Mouse (Mus musculus): Measurements from ENCODE around the gene Afg1l. TPM values are rescaled to one million over a fixed set of nuclear protein-coding genes. Genes with fewer than 3 reads are reported as not detected.

Afg1l gene
- total and polyA plus RNA-seq, 2 experiments from 2014 or later = 7.9 to 8.1 TPM

GRCm38 (mm10) chr10:42455981-42456380 lies 22.4 kb downstream of the Afg1l start:
- peaks cover 8% of the 10 kb centered on the region for H3K9me3 ChIP-seq (ENCODE audit: low read length)
- no peak for ATAC-seq
- H3K9ac ChIP-seq (replicated peaks; ENCODE audit: low read length) = no peak overlapping the region
- no peak overlapping the region for H3K4me2 ChIP-seq (ENCODE audit: low read depth, low read length)
- H3K27me3 ChIP-seq (ENCODE audit: insufficient read depth, low read length) = no peaks in the 10 kb centered on the region
- no peaks in the 10 kb centered on the region for H3K4me1 ChIP-seq (ENCODE audit: insufficient read depth, low read length)
- no peak for TF ChIP-seq CTCF (IDR thresholded peaks at IDR 0.05; ENCODE audit: low read depth)
- no peaks in the 10 kb centered on the region for H3K36me3 ChIP-seq (ENCODE audit: insufficient read depth, low read length)
- H3K27ac ChIP-seq = no peak overlapping the region
- no peak for DNase-seq (ENCODE audit: low spot score)
- H3K4me3 ChIP-seq (ENCODE audit: low read length) = no peak overlapping the region
- WGBS = 55% methylated on average over 5 of the region's 5 CpGs

GRCm38 (mm10) chr10:42454690-42455089 lies 23.7 kb downstream of the Afg1l start:
- DNase-seq (ENCODE audit: low spot score) = no peak
- H3K9ac ChIP-seq (replicated peaks; ENCODE audit: low read length) = no peak overlapping the region

GRCm38 (mm10) chr10:42454266-42454665 lies 24.1 kb downstream of the Afg1l start:
- H3K4me1 ChIP-seq (ENCODE audit: insufficient read depth, low read length) = no peaks in the 10 kb centered on the region
- H3K4me2 ChIP-seq (ENCODE audit: low read depth, low read length) = no peak overlapping the region
- H3K27me3 ChIP-seq (ENCODE audit: insufficient read depth, low read length) = no peaks in the 10 kb centered on the region
- H3K27ac ChIP-seq = no peak overlapping the region
- 66% methylated on average over 11 of the region's 11 CpGs for WGBS
- H3K9ac ChIP-seq (replicated peaks; ENCODE audit: low read length) = no peak overlapping the region
- no peak for TF ChIP-seq CTCF (IDR thresholded peaks at IDR 0.05; ENCODE audit: low read depth)
- H3K36me3 ChIP-seq (ENCODE audit: insufficient read depth, low read length) = no peaks in the 10 kb centered on the region
- DNase-seq (ENCODE audit: low spot score) (no peak), ATAC-seq (no peak)
- no peak overlapping the region for H3K4me3 ChIP-seq (ENCODE audit: low read length)
- peaks cover 1% of the 10 kb centered on the region; the same call in 1 of the 2 replicates for H3K9me3 ChIP-seq (ENCODE audit: low read length)

More at GRCm38 (mm10) chr10:42454690-42455089, 23.7 kb downstream of the Afg1l start:
- H3K4me3 ChIP-seq (ENCODE audit: low read length) = no peak overlapping the region
- H3K4me2 ChIP-seq (ENCODE audit: low read depth, low read length) = no peak overlapping the region
- no peak for ATAC-seq
- H3K27me3 ChIP-seq (ENCODE audit: insufficient read depth, low read length) = no peaks in the 10 kb centered on the region
- 86% methylated on average over 6 of the region's 6 CpGs for WGBS
- no peaks in the 10 kb centered on the region for H3K4me1 ChIP-seq (ENCODE audit: insufficient read depth, low read length)
- H3K36me3 ChIP-seq (ENCODE audit: insufficient read depth, low read length) = no peaks in the 10 kb centered on the region
- H3K27ac ChIP-seq = no peak overlapping the region
- TF ChIP-seq CTCF (IDR thresholded peaks at IDR 0.05; ENCODE audit: low read depth) = no peak
- H3K9me3 ChIP-seq (ENCODE audit: low read length) = peaks cover 5% of the 10 kb centered on the region

GRCm38 (mm10) chr10:42449672-42450071 lies 28.7 kb downstream of the Afg1l start:
- Histone ChIP-seq H3K27ac (no peak overlapping the region), H3K36me3 (ENCODE audit: insufficient read depth, low read length) (no peaks in the 10 kb centered on the region), H3K27me3 (ENCODE audit: insufficient read depth, low read length) (no peaks in the 10 kb centered on the region), H3K4me1 (ENCODE audit: insufficient read depth, low read length) (no peaks in the 10 kb centered on the region), H3K9me3 (ENCODE audit: low read length) (no peaks in the 10 kb centered on the region), H3K4me3 (ENCODE audit: low read length) (no peak overlapping the region), H3K9ac (replicated peaks; ENCODE audit: low read length) (no peak overlapping the region), H3K4me2 (ENCODE audit: low read depth, low read length) (no peak overlapping the region)
- no peak for ATAC-seq
- WGBS = 22% methylated on average over 3 of the region's 4 CpGs
- DNase-seq (ENCODE audit: low spot score) = no peak
- TF ChIP-seq CTCF (IDR thresholded peaks at IDR 0.05; ENCODE audit: low read depth) = no peak

GRCm38 (mm10) chr10:42448371-42448770 lies 30.0 kb downstream of the Afg1l start:
- Histone ChIP-seq H3K27me3 (ENCODE audit: insufficient read depth, low read length) (no peaks in the 10 kb centered on the region), H3K4me2 (ENCODE audit: low read depth, low read length) (no peak overlapping the region), H3K36me3 (ENCODE audit: insufficient read depth, low read length) (no peaks in the 10 kb centered on the region), H3K9me3 (ENCODE audit: low read length) (no peaks in the 10 kb centered on the region), H3K4me3 (ENCODE audit: low read length) (no peak overlapping the region), H3K9ac (replicated peaks; ENCODE audit: low read length) (no peak overlapping the region), H3K27ac (no peak overlapping the region), H3K4me1 (ENCODE audit: insufficient read depth, low read length) (no peaks in the 10 kb centered on the region)
- ATAC-seq (no peak), DNase-seq (ENCODE audit: low spot score) (no peak)
- TF ChIP-seq CTCF (IDR thresholded peaks at IDR 0.05; ENCODE audit: low read depth) = no peak
- 20% methylated on average over 7 of the region's 7 CpGs for WGBS

GRCm38 (mm10) chr10:42446145-42446544 lies 32.2 kb downstream of the Afg1l start:
- DNase-seq (ENCODE audit: low spot score) (no peak), ATAC-seq (no peak)
- Histone ChIP-seq H3K4me1 (ENCODE audit: insufficient read depth, low read length) (no peaks in the 10 kb centered on the region), H3K4me2 (ENCODE audit: low read depth, low read length) (no peak overlapping the region), H3K9me3 (ENCODE audit: low read length) (no peaks in the 10 kb centered on the region), H3K9ac (replicated peaks; ENCODE audit: low read length) (no peak overlapping the region), H3K27ac (no peak overlapping the region), H3K4me3 (ENCODE audit: low read length) (no peak overlapping the region), H3K36me3 (ENCODE audit: insufficient read depth, low read length) (no peaks in the 10 kb centered on the region), H3K27me3 (ENCODE audit: insufficient read depth, low read length) (no peaks in the 10 kb centered on the region)
- 69% methylated on average over 9 of the region's 9 CpGs for WGBS
- TF ChIP-seq CTCF (IDR thresholded peaks at IDR 0.05; ENCODE audit: low read depth) = no peak

GRCm38 (mm10) chr10:42436842-42437805 lies 41.2 kb downstream of the Afg1l start:
- Histone ChIP-seq H3K4me1 (ENCODE audit: insufficient read depth, low read length) (no peaks in the 10 kb centered on the region), H3K4me3 (ENCODE audit: low read length) (no peak overlapping the region), H3K9me3 (ENCODE audit: low read length) (no peaks in the 10 kb centered on the region), H3K27me3 (ENCODE audit: insufficient read depth, low read length) (no peaks in the 10 kb centered on the region), H3K4me2 (ENCODE audit: low read depth, low read length) (no peak overlapping the region), H3K36me3 (ENCODE audit: insufficient read depth, low read length) (no peaks in the 10 kb centered on the region), H3K9ac (replicated peaks; ENCODE audit: low read length) (no peak overlapping the region), H3K27ac (no peak overlapping the region)
- DNase-seq (ENCODE audit: low spot score) (no peak), ATAC-seq (no peak)
- no peak for TF ChIP-seq CTCF (IDR thresholded peaks at IDR 0.05; ENCODE audit: low read depth)
- WGBS = 58% methylated on average over 5 of the region's 5 CpGs

Data from hindbrain, postnatal 0 days (tissue).